Mouse (Mus musculus): ENCODE measurements around the gene Olfr1348. TPM values are rescaled to one million over a fixed set of nuclear protein-coding genes. Genes with fewer than 3 reads are reported as not detected.

Gene Olfr1348
- polyA plus RNA-seq, 1 experiment from 2014 or later, result not detected

DNA sequence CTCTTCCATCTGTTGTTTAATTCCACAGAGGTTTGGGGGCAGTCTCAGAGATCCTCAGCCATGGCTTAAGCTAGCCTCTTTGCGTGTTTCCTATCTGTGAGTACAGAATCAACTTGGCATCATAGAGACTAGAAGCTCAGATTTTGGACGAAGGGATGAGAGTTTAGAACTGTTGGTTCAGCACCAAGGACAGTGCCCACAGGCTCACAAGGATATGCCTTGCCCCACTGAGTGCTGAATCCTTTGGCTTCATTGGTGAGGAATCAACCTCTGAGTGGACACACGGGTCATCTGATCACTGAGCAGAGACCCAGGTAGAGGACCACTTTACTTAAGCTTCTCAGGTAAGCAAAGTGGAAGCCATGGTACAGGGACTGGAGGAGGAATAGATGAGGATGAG lies 52.1 kb downstream of the Olfr1348 start:
- Histone ChIP-seq H3K9ac (ENCODE audit: low read depth, low read length) (no peak overlapping the region), H3K4me2 (replicated peaks; ENCODE audit: low read depth, low read length) (no peak overlapping the region), H3K27ac (ENCODE audit: low read depth, low read length) (no peak overlapping the region), H3K27me3 (ENCODE audit: control insufficient read depth, insufficient read depth, low read length) (no peaks in the 10 kb centered on the region), H3K9me3 (ENCODE audit: control insufficient read depth, low read length) (peaks cover 4% of the 10 kb centered on the region; the same call in 1 of the 2 replicates), H3K36me3 (ENCODE audit: control insufficient read depth, insufficient read depth, low read length) (no peaks in the 10 kb centered on the region), H3K4me1 (ENCODE audit: control insufficient read depth, insufficient read depth, low read length) (no peaks in the 10 kb centered on the region), H3K4me3 (ENCODE audit: low read length) (no peak overlapping the region)
- 40% methylated on average over 3 of the region's 3 CpGs for WGBS
- ATAC-seq (ENCODE audit: low FRiP score, low TSS enrichment), result no peak

DNA sequence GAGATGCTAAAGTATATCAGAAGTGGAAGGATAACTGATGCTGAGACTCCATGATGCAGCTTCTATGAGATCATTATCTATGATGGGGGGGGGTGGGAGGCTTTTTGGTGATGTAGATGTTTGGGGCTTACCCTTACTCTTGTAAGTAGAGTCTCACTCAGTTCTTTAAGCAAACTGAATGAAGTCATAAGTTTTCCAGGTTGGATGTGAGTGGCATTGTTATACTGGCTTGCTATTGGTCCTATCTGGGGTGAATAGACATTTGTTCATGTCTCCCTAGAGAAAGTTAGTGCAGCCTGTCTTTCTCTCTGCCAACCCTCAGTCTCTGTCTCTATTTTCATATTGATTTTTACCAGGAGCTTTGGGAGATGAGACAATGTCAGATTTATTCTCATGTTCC lies 52.7 kb downstream of the Olfr1348 start, which contains the start of gene Olfr1336:
Olfr1336 (plus strand) TSS at position 301 of the 400 bp plus-strand sequence.
- H3K36me3 ChIP-seq (ENCODE audit: control insufficient read depth, insufficient read depth, low read length), result no peaks in the 10 kb centered on the region
- H3K27me3 ChIP-seq (ENCODE audit: control insufficient read depth, insufficient read depth, low read length), result no peaks in the 10 kb centered on the region
- no peak within 1 kb of the TSS for H3K9ac ChIP-seq (ENCODE audit: low read depth, low read length)
- H3K4me1 ChIP-seq (ENCODE audit: control insufficient read depth, insufficient read depth, low read length), result no peaks in the 10 kb centered on the region
- no peak within 1 kb of the TSS for H3K4me3 ChIP-seq (ENCODE audit: low read length)
- no peak within 1 kb of the TSS for H3K27ac ChIP-seq (ENCODE audit: low read depth, low read length)
- peaks cover 8% of the 10 kb centered on the region; the same call in 1 of the 2 replicates for H3K9me3 ChIP-seq (ENCODE audit: control insufficient read depth, low read length)
- H3K4me2 ChIP-seq (replicated peaks; ENCODE audit: low read depth, low read length), result no peak within 1 kb of the TSS
- no peak for ATAC-seq (ENCODE audit: low FRiP score, low TSS enrichment)

Other genes starting within 250 kb of the Olfr1348 start
- gene Zfp667, start 222.2 kb downstream of the Olfr1348 start, polyA plus RNA-seq (2014; fragmentation: Nextera tagmentation; extraction: Ambion mirVana), result 4.4 and 4.8 TPM in 2 replicates
- gene Zfp583, start 177.5 kb downstream of the Olfr1348 start, polyA plus RNA-seq (2014; fragmentation: Nextera tagmentation; extraction: Ambion mirVana), result 4.1 and 5.5 TPM in 2 replicates
- 2.6 TPM in 2 replicates for gene Gm3854, start 165.0 kb downstream of the Olfr1348 start, polyA plus RNA-seq (2014; fragmentation: Nextera tagmentation; extraction: Ambion mirVana)
- 2.1 TPM in 2 replicates for gene Zfp78, start 145.5 kb downstream of the Olfr1348 start, polyA plus RNA-seq (2014; fragmentation: Nextera tagmentation; extraction: Ambion mirVana)
- 7.5 and 8.7 TPM in 2 replicates for gene Zfp28, start 125.5 kb downstream of the Olfr1348 start, polyA plus RNA-seq (2014; fragmentation: Nextera tagmentation; extraction: Ambion mirVana)
- gene Smim17, start 110.0 kb downstream of the Olfr1348 start, polyA plus RNA-seq (2014; fragmentation: Nextera tagmentation; extraction: Ambion mirVana), result not detected in 2 replicates
- not detected in 2 replicates for gene Gm20715, start 98.5 kb downstream of the Olfr1348 start, polyA plus RNA-seq (2014; fragmentation: Nextera tagmentation; extraction: Ambion mirVana)
- not detected in 2 replicates for gene Olfr1344, start 70.1 kb downstream of the Olfr1348 start, polyA plus RNA-seq (2014; fragmentation: Nextera tagmentation; extraction: Ambion mirVana)
- gene Olfr1336, start 52.6 kb downstream of the Olfr1348 start, polyA plus RNA-seq (2014; fragmentation: Nextera tagmentation; extraction: Ambion mirVana), result not detected in 2 replicates
- not detected in 2 replicates for gene Olfr1346, start 41.6 kb downstream of the Olfr1348 start, polyA plus RNA-seq (2014; fragmentation: Nextera tagmentation; extraction: Ambion mirVana)
- gene Olfr5, start 21.8 kb downstream of the Olfr1348 start, polyA plus RNA-seq (2014; fragmentation: Nextera tagmentation; extraction: Ambion mirVana), result not detected in 2 replicates
- not detected in 2 replicates for gene Olfr1347, start 9.0 kb downstream of the Olfr1348 start, polyA plus RNA-seq (2014; fragmentation: Nextera tagmentation; extraction: Ambion mirVana)
- not detected in 2 replicates for gene Olfr1349, start 14.2 kb upstream of the Olfr1348 start, polyA plus RNA-seq (2014; fragmentation: Nextera tagmentation; extraction: Ambion mirVana)
- gene Olfr1350, start 56.1 kb upstream of the Olfr1348 start, polyA plus RNA-seq (2014; fragmentation: Nextera tagmentation; extraction: Ambion mirVana), result not detected in 2 replicates
- 4.7 and 6.0 TPM in 2 replicates for gene Zim1, start 187.7 kb upstream of the Olfr1348 start, polyA plus RNA-seq (2014; fragmentation: Nextera tagmentation; extraction: Ambion mirVana)
- gene Peg3, start 221.7 kb upstream of the Olfr1348 start, polyA plus RNA-seq (2014; fragmentation: Nextera tagmentation; extraction: Ambion mirVana), result 111 and 222 TPM in 2 replicates
- gene Usp29, start 221.8 kb upstream of the Olfr1348 start, polyA plus RNA-seq (2014; fragmentation: Nextera tagmentation; extraction: Ambion mirVana), result 9.3 and 9.5 TPM in 2 replicates